ENCODE assay signal across 8 mouse cellular contexts in the genomic region with DNA sequence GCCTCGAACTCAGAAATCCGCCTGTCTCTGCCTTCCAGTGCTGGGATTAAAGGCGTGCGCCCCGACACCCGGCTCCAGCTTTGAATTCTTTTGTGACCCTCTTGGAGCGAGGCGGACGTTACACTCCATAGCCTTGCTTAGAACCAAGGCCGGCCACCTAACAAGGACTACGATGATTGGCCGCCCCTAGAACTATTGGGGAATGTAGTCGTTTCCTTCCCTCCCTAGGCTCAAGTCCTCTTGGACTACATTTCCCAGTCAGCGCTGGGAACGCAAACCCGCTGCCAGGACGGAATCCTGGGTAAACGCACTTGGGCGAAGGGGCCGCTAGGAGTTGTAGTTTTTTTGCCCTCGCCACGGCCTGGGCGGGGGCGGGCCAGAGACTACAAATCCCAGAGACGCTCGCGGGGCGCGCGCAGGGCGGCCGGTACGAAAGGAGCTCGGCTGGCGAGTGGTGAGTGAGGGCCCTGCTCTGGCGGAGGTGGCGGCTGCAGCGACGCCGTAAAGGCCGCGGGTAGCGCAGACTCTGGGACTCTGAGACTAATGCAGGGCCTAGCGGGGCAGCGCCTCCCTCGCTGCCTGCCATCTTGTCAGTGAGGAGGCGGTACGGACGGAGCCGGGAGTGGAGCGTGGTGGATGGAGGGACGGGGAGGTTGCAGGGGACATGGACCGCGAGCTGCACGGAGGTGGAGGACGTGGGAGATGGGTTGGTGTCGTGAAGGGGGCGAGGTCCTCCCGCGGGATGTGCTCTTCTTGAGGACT. TPM values are rescaled to one million over a fixed set of nuclear protein-coding genes. Genes with fewer than 3 reads are reported as not detected.
DNase-seq lines count a peak whose midpoint lies in the region; ATAC-seq and TF ChIP-seq lines count a peak whose summit lies in the region.

TSS of gene 9430015G10Rik (plus strand) at position 413 of the 762 bp plus-strand sequence.

- peak within 1 kb of the TSS; percentile 96 for H3K4me3 ChIP-seq in E14TG2a.4 (replicated peaks; ENCODE audit: low read length)
- peak within 1 kb of the TSS; percentile 73 for H3K4me3 ChIP-seq in forebrain, embryonic 12.5 days (replicated peaks)
- peak within 1 kb of the TSS; percentile 58 for H3K4me3 ChIP-seq in heart, postnatal 0 days (ENCODE audit: low read depth, low read length)
- H3K4me3 ChIP-seq in liver, embryonic 16.5 days (ENCODE audit: low read depth, low read length) = peak within 1 kb of the TSS; percentile 83
- peak within 1 kb of the TSS; percentile 80 for H3K4me3 ChIP-seq in neural tube, embryonic 13.5 days
- H3K4me3 ChIP-seq in testis, adult 2 months (ENCODE audit: control insufficient read depth, low read depth, low read length) = peak within 1 kb of the TSS; percentile 94

- TF ChIP-seq CTCF in E14TG2a.4 (conservative IDR thresholded peaks at IDR 0.05; ENCODE audit: low read length) = no peak
- peak; percentile 26 for TF ChIP-seq CTCF in heart, postnatal 0 days (IDR thresholded peaks at IDR 0.05; ENCODE audit: low read depth)
- TF ChIP-seq CTCF in testis, adult 2 months (IDR thresholded peaks at IDR 0.05; ENCODE audit: control insufficient read depth, insufficient read depth, insufficient replicate concordance, low read depth, low read length) = no peak

- no peaks in the 10 kb centered on the region for H3K9me3 ChIP-seq in E14TG2a.4 (ENCODE audit: low read length)
- H3K9me3 ChIP-seq in forebrain, embryonic 12.5 days = no peaks in the 10 kb centered on the region
- no peaks in the 10 kb centered on the region for H3K9me3 ChIP-seq in heart, postnatal 0 days (replicated peaks; ENCODE audit: control insufficient read depth, low read length)
- H3K9me3 ChIP-seq in liver, embryonic 16.5 days (replicated peaks; ENCODE audit: control insufficient read depth, low read length) = no peaks in the 10 kb centered on the region
- no peaks in the 10 kb centered on the region for H3K9me3 ChIP-seq in neural tube, embryonic 13.5 days

- H3K4me2 ChIP-seq in forebrain, embryonic 12.5 days = peak within 1 kb of the TSS; percentile 54
- H3K4me2 ChIP-seq in heart, postnatal 0 days (ENCODE audit: low read depth, low read length) = peak within 1 kb of the TSS; percentile 78
- peak within 1 kb of the TSS; percentile 73 for H3K4me2 ChIP-seq in liver, embryonic 16.5 days (ENCODE audit: low read depth, low read length)
- H3K4me2 ChIP-seq in neural tube, embryonic 13.5 days = peak within 1 kb of the TSS; percentile 74

- under 1% methylated on average over 59 of the region's 60 CpGs for WGBS in forebrain, embryonic 12.5 days
- under 1% methylated on average over 60 of the region's 60 CpGs for WGBS in heart, postnatal 0 days
- under 1% methylated on average over 60 of the region's 60 CpGs for whole genome bisulfite sequencing in liver, embryonic 16.5 days (ENCODE audit: insufficient replicate concordance)
- under 1% methylated on average over 60 of the region's 60 CpGs for WGBS in neural tube, embryonic 13.5 days

- peak; percentile 98 for ATAC-seq in forebrain, embryonic 12.5 days (ENCODE audit: low FRiP score)
- peak; percentile 97 for ATAC-seq in heart, postnatal 0 days (ENCODE audit: insufficient read depth, low read depth)
- ATAC-seq in liver, embryonic 16.5 days (ENCODE audit: low read depth) = peak; percentile 97
- peak; percentile 99 for ATAC-seq in neural tube, embryonic 13.5 days (ENCODE audit: low read depth)

- H3K36me3 ChIP-seq in E14TG2a.4 (ENCODE audit: insufficient read depth, low read length) = peaks cover 31% of the 10 kb centered on the region
- H3K36me3 ChIP-seq in forebrain, embryonic 12.5 days (replicated peaks) = peaks cover under 1% of the 10 kb centered on the region; the same call in 1 of the 2 replicates
- H3K36me3 ChIP-seq in heart, postnatal 0 days (replicated peaks; ENCODE audit: control insufficient read depth, insufficient read depth, low read length) = no peaks in the 10 kb centered on the region
- H3K36me3 ChIP-seq in liver, embryonic 16.5 days (ENCODE audit: control insufficient read depth, insufficient read depth) = no peaks in the 10 kb centered on the region
- H3K36me3 ChIP-seq in neural tube, embryonic 13.5 days = no peaks in the 10 kb centered on the region
- no peaks in the 10 kb centered on the region for H3K36me3 ChIP-seq in testis, adult 2 months (ENCODE audit: control insufficient read depth, insufficient read depth, low read length)

- peak; percentile 99 for DNase-seq in c-Kit-positive CD71-positive TER-119-positive erythroid progenitor cells, embryonic 14.5 days (ENCODE audit: low spot score)
- DNase-seq in heart, postnatal 0 days (ENCODE audit: low spot score) = peak; percentile 100
- peak; percentile 97 to 98 for DNase-seq in kidney, postnatal 4 days

- peaks cover 40% of the 10 kb centered on the region for H3K4me1 ChIP-seq in E14TG2a.4 (replicated peaks; ENCODE audit: low read depth, low read length)
- H3K4me1 ChIP-seq in forebrain, embryonic 12.5 days = peaks cover 11% of the 10 kb centered on the region
- peaks cover 11% of the 10 kb centered on the region; the same call in 1 of the 2 replicates for H3K4me1 ChIP-seq in heart, postnatal 0 days (ENCODE audit: control insufficient read depth, insufficient read depth)
- H3K4me1 ChIP-seq in liver, embryonic 16.5 days (ENCODE audit: control insufficient read depth, low read depth, low read length) = peaks cover 18% of the 10 kb centered on the region
- peaks cover 11% of the 10 kb centered on the region for H3K4me1 ChIP-seq in neural tube, embryonic 13.5 days (replicated peaks)
- peaks cover 2% of the 10 kb centered on the region for H3K4me1 ChIP-seq in testis, adult 2 months (ENCODE audit: control insufficient read depth, insufficient read depth, low read length)

- peak; percentile 75 for TF ChIP-seq POLR2A in testis, adult 2 months (IDR thresholded peaks at IDR 0.05; ENCODE audit: control insufficient read depth, low read depth, low read length)

- TF ChIP-seq EP300 in heart, postnatal 0 days (IDR thresholded peaks at IDR 0.05; ENCODE audit: low read depth) = no peak

- H3K27ac ChIP-seq in forebrain, embryonic 12.5 days = peak within 1 kb of the TSS; percentile 92
- peak within 1 kb of the TSS; percentile 73 for H3K27ac ChIP-seq in heart, postnatal 0 days (ENCODE audit: low read depth)
- H3K27ac ChIP-seq in liver, embryonic 16.5 days (ENCODE audit: low read length) = peak within 1 kb of the TSS; percentile 90
- H3K27ac ChIP-seq in neural tube, embryonic 13.5 days (replicated peaks) = peak within 1 kb of the TSS; percentile 89
- peak within 1 kb of the TSS; percentile 94 for H3K27ac ChIP-seq in testis, adult 2 months (ENCODE audit: control insufficient read depth, insufficient read depth, low read depth, low read length)

- H3K9ac ChIP-seq in forebrain, embryonic 12.5 days = peak within 1 kb of the TSS; percentile 87
- H3K9ac ChIP-seq in heart, postnatal 0 days (replicated peaks; ENCODE audit: low read depth, low read length) = peak within 1 kb of the TSS; percentile 53
- peak within 1 kb of the TSS; percentile 92 for H3K9ac ChIP-seq in liver, embryonic 16.5 days (ENCODE audit: low read depth, low read length)
- H3K9ac ChIP-seq in neural tube, embryonic 13.5 days = peak within 1 kb of the TSS; percentile 89

- no peaks in the 10 kb centered on the region for H3K27me3 ChIP-seq in E14TG2a.4 (ENCODE audit: insufficient read depth, low read length)
- H3K27me3 ChIP-seq in forebrain, embryonic 12.5 days = no peaks in the 10 kb centered on the region
- no peaks in the 10 kb centered on the region for H3K27me3 ChIP-seq in heart, postnatal 0 days (ENCODE audit: control insufficient read depth, insufficient read depth, low read length)
- H3K27me3 ChIP-seq in liver, embryonic 16.5 days (ENCODE audit: control insufficient read depth, insufficient read depth, low read depth, low read length) = no peaks in the 10 kb centered on the region
- no peaks in the 10 kb centered on the region for H3K27me3 ChIP-seq in neural tube, embryonic 13.5 days
- no peaks in the 10 kb centered on the region for H3K27me3 ChIP-seq in testis, adult 2 months (ENCODE audit: control insufficient read depth, insufficient read depth, low read length)

RNA-seq across cellular contexts. Expression of gene 9430015G10Rik, which starts in this region (rescaled TPM):
- 68.9 and 69.0 TPM in 2 replicates for polyA plus RNA-seq in forebrain, embryonic 12.5 days (2016; fragmentation: Nextera tagmentation; extraction: Ambion mirVana)
- total RNA-seq in heart, postnatal 0 days (2014; rRNA removed; ENCODE audit: low replicate concordance) = 6.7 and 14.6 TPM in 2 replicates
- 3.8 and 4.3 TPM in 2 replicates for polyA plus RNA-seq in heart, postnatal 0 days (2015; fragmentation: Nextera tagmentation; extraction: Ambion mirVana)
- polyA plus RNA-seq in liver, embryonic 16.5 days (2015; fragmentation: Nextera tagmentation; extraction: Ambion mirVana) = 11.4 and 13.4 TPM in 2 replicates
- 25.0 and 27.7 TPM in 2 replicates for polyA plus RNA-seq in neural tube, embryonic 13.5 days (2015; fragmentation: Nextera tagmentation; extraction: Ambion mirVana)
- 104 and 121 TPM in 2 replicates for polyA plus RNA-seq in testis, adult 2 months (2012; rRNA removed)

Comparison
In these comparisons a context has a peak if more than half of its experiments do, and no peak if none do; other contexts are left out.
1. Peak in every context shown above with its lines: DNase-seq, ATAC-seq, H3K4me3 ChIP-seq and H3K27ac ChIP-seq.